Mouse (Mus musculus) embryo, embryonic 9.5 days (tissue): Measurements from ENCODE around the gene Trf.

Experiments used
- DNase-seq: peaks from one replicate; pipeline ENCODE4 v3.0.0-alpha.2; 2017; ENCODE audit errors: extremely low spot score

Gene Trf

GRCm38 (mm10) chr9:103230151-103230951 lies at the start of gene Trf, which contains the start of gene Gm20425:
Gene Trf (minus strand): TSS chr9:103230444.
Gene Gm20425 (minus strand): TSS chr9:103230307.
- DNase-seq = peak; percentile 33

GRCm38 (mm10) chr9:103276876-103277275 lies 46.6 kb upstream of the Trf start:
- no peak for DNase-seq

- no peak for DNase-seq
Measured at GRCm38 (mm10) chr9:103275676-103276075, 45.4 kb upstream of the Trf start.

GRCm38 (mm10) chr9:103274819-103275218 lies 44.6 kb upstream of the Trf start:
- DNase-seq = no peak

GRCm38 (mm10) chr9:103271104-103271503 lies 40.9 kb upstream of the Trf start:
- no peak for DNase-seq

GRCm38 (mm10) chr9:103265778-103266177 lies 35.5 kb upstream of the Trf start:
- no peak for DNase-seq

- DNase-seq = no peak
Measured at GRCm38 (mm10) chr9:103252906-103253305, 22.7 kb upstream of the Trf start.

GRCm38 (mm10) chr9:103248618-103249017 lies 18.4 kb upstream of the Trf start:
- DNase-seq = no peak

- DNase-seq = no peak
Measured at GRCm38 (mm10) chr9:103246526-103247168, 16.4 kb upstream of the Trf start.

- no peak for DNase-seq
Measured at GRCm38 (mm10) chr9:103243640-103244039, 13.4 kb upstream of the Trf start.

- no peak for DNase-seq
Measured at GRCm38 (mm10) chr9:103241206-103241605, 11.0 kb upstream of the Trf start.

GRCm38 (mm10) chr9:103239471-103239870 lies 9.2 kb upstream of the Trf start:
- DNase-seq = no peak

- no peak for DNase-seq
Measured at GRCm38 (mm10) chr9:103234565-103235165, 4.4 kb upstream of the Trf start.

GRCm38 (mm10) chr9:103234059-103234458 lies 3.8 kb upstream of the Trf start:
- no peak for DNase-seq

GRCm38 (mm10) chr9:103233006-103233395 lies 2.8 kb upstream of the Trf start:
- no peak for DNase-seq

- DNase-seq = no peak
Measured at GRCm38 (mm10) chr9:103232232-103233005, 2.2 kb upstream of the Trf start.

GRCm38 (mm10) chr9:103229037-103229867 lies 992 bp downstream of the Trf start:
- no peak for DNase-seq

- no peak for DNase-seq
Measured at GRCm38 (mm10) chr9:103228370-103229003, 1.8 kb downstream of the Trf start.

GRCm38 (mm10) chr9:103227760-103228159 lies 2.5 kb downstream of the Trf start:
- no peak for DNase-seq

GRCm38 (mm10) chr9:103226806-103227205 lies 3.4 kb downstream of the Trf start:
- no peak for DNase-seq

GRCm38 (mm10) chr9:103225464-103225863 lies 4.8 kb downstream of the Trf start:
- DNase-seq = no peak
